Mouse (Mus musculus) liver, embryonic 15.5 days (tissue): ENCODE data around the gene Tapbp. TPM values are rescaled to one million over a fixed set of nuclear protein-coding genes. Genes with fewer than 3 reads are reported as not detected.
A peak's percentile ranks its signal among the peaks of the same experiment; 100 is the strongest.

Experiments used
- ATAC-seq: fragments of 200-750 bp; cut with Nextera tagmentation; 2 replicates; pipeline ENCODE4 v1.8.0; 2017; ENCODE audit warnings: moderate number of reproducible peaks, mild to moderate bottlenecking, moderate library complexity; ENCODE audit not compliant: insufficient read depth
- H3K27ac ChIP-seq: fragments of 300-500 bp; sonication (generic); replicated peaks from 2 replicates; pipeline ENCODE4 v1.5.1; 2015; ENCODE audit warnings: mild to moderate bottlenecking, inconsistent platforms
- H3K27me3 ChIP-seq: fragments of 300-500 bp; sonication (generic); 2 replicates; pipeline ENCODE4 v1.6.1; 2015; ENCODE audit warnings: mild to moderate bottlenecking, inconsistent platforms
- H3K36me3 ChIP-seq: fragments of 300-500 bp; sonication (generic); replicated peaks from 2 replicates; pipeline ENCODE4 v1.6.1; 2015; ENCODE audit warnings: moderate library complexity, mild to moderate bottlenecking, inconsistent platforms
- H3K4me1 ChIP-seq: fragments of 300-500 bp; sonication (generic); replicated peaks from 2 replicates; pipeline ENCODE4 v1.6.1; 2015; ENCODE audit warnings: inconsistent platforms
- H3K4me2 ChIP-seq: fragments of 300-500 bp; sonication (generic); 2 replicates; pipeline ENCODE4 v1.6.1; 2015; ENCODE audit warnings: moderate library complexity, mild to moderate bottlenecking, inconsistent platforms
- H3K4me3 ChIP-seq: fragments of 300-500 bp; sonication (generic); replicated peaks from 2 replicates; pipeline ENCODE4 v1.5.1; 2015; ENCODE audit warnings: mild to moderate bottlenecking, inconsistent platforms
- H3K9ac ChIP-seq: fragments of 300-500 bp; sonication (generic); 2 replicates; pipeline ENCODE4 v1.6.1; 2015; ENCODE audit warnings: moderate library complexity, mild to moderate bottlenecking, inconsistent platforms
- H3K9me3 ChIP-seq: fragments of 300-500 bp; sonication (generic); replicated peaks from 2 replicates; pipeline ENCODE4 v1.6.1; 2016; ENCODE audit warnings: inconsistent platforms
- WGBS: fragments of 180-500 bp; shearing (Covaris S2); methylation state at CpG from one replicate; pipeline ENCODE4 v1.1.7; 2015; ENCODE audit warnings: mixed read lengths; ENCODE audit not compliant: insufficient replicate concordance; 5-methylcytosine and 5-hydroxymethylcytosine counted together
- polyA plus RNA-seq: library from polyadenylated mRNA; unstranded; fragments of >200 nt; fragmentation: Nextera tagmentation; extraction: Ambion mirVana; gene quantifications from 2 replicates; pipeline ENCODE4 v1.2.1, GENCODE M21; 2015

The Tapbp gene
- polyA plus RNA-seq, 1 experiment from 2014 or later: 33.3 TPM

- ATAC-seq: no peak
- WGBS: 88% methylated on average over 11 of the region's 11 CpGs
- Histone ChIP-seq H3K4me2 (no peak overlapping the region), H3K4me1 (peaks cover 29% of the 10 kb centered on the region), H3K27ac (no peak overlapping the region), H3K9ac (no peak overlapping the region), H3K36me3 (peaks cover 67% of the 10 kb centered on the region), H3K4me3 (no peak overlapping the region), H3K27me3 (no peaks in the 10 kb centered on the region), H3K9me3 (no peaks in the 10 kb centered on the region)
Observed at GRCm38 (mm10) chr17:33958451-33958850, 42.8 kb downstream of the Tapbp start.

GRCm38 (mm10) chr17:33959135-33959534 lies 43.4 kb downstream of the Tapbp start:
- Histone ChIP-seq H3K4me1 (peaks cover 23% of the 10 kb centered on the region), H3K27ac (no peak overlapping the region), H3K4me2 (no peak overlapping the region), H3K36me3 (peaks cover 67% of the 10 kb centered on the region), H3K27me3 (no peaks in the 10 kb centered on the region), H3K9me3 (no peaks in the 10 kb centered on the region), H3K4me3 (no peak overlapping the region), H3K9ac (no peak overlapping the region)
- ATAC-seq: no peak
- WGBS: 85% methylated on average over 13 of the region's 13 CpGs

GRCm38 (mm10) chr17:33959948-33960347 lies 44.2 kb downstream of the Tapbp start:
- no peak overlapping the region for H3K9ac ChIP-seq
- no peak for ATAC-seq
- H3K27me3 ChIP-seq: no peaks in the 10 kb centered on the region

GRCm38 (mm10) chr17:33962876-33963275 lies 47.2 kb downstream of the Tapbp start:
- no peak overlapping the region for H3K27ac ChIP-seq
- ATAC-seq: no peak

More at GRCm38 (mm10) chr17:33959948-33960347, 44.2 kb downstream of the Tapbp start:
- Histone ChIP-seq H3K27ac (no peak overlapping the region), H3K4me3 (no peak overlapping the region), H3K4me2 (no peak overlapping the region), H3K9me3 (no peaks in the 10 kb centered on the region), H3K4me1 (peaks cover 16% of the 10 kb centered on the region), H3K36me3 (peaks cover 66% of the 10 kb centered on the region)
- 81% methylated on average over 15 of the region's 15 CpGs for WGBS

GRCm38 (mm10) chr17:33965082-33965845 lies 49.6 kb downstream of the Tapbp start:
- WGBS: 83% methylated on average over 17 of the region's 17 CpGs
- peaks cover 55% of the 10 kb centered on the region for H3K36me3 ChIP-seq

More at GRCm38 (mm10) chr17:33962876-33963275, 47.2 kb downstream of the Tapbp start:
- Histone ChIP-seq H3K27me3 (no peaks in the 10 kb centered on the region), H3K9me3 (no peaks in the 10 kb centered on the region), H3K36me3 (peaks cover 79% of the 10 kb centered on the region), H3K4me2 (no peak overlapping the region), H3K4me3 (no peak overlapping the region), H3K9ac (no peak overlapping the region), H3K4me1 (no peaks in the 10 kb centered on the region)
- WGBS: 75% methylated on average over 7 of the region's 7 CpGs

GRCm38 (mm10) chr17:33965846-33966550 lies 50.3 kb downstream of the Tapbp start:
- no peak overlapping the region for H3K4me3 ChIP-seq
- no peaks in the 10 kb centered on the region for H3K9me3 ChIP-seq
- no peak overlapping the region for H3K9ac ChIP-seq
- no peak for ATAC-seq
- H3K27me3 ChIP-seq: no peaks in the 10 kb centered on the region
- no peak overlapping the region for H3K27ac ChIP-seq
- no peak overlapping the region for H3K4me2 ChIP-seq
- H3K4me1 ChIP-seq: no peaks in the 10 kb centered on the region
- H3K36me3 ChIP-seq: peaks cover 47% of the 10 kb centered on the region
- WGBS: 81% methylated on average over 16 of the region's 16 CpGs

More at GRCm38 (mm10) chr17:33965082-33965845, 49.6 kb downstream of the Tapbp start:
- no peak overlapping the region for H3K27ac ChIP-seq
- ATAC-seq: no peak
- no peaks in the 10 kb centered on the region for H3K4me1 ChIP-seq
- no peak overlapping the region for H3K4me2 ChIP-seq
- H3K4me3 ChIP-seq: no peak overlapping the region
- no peaks in the 10 kb centered on the region for H3K9me3 ChIP-seq
- H3K27me3 ChIP-seq: no peaks in the 10 kb centered on the region
- no peak overlapping the region for H3K9ac ChIP-seq

- H3K4me2 ChIP-seq: no peak overlapping the region
Observed at GRCm38 (mm10) chr17:33968489-33968888, 52.8 kb downstream of the Tapbp start.

GRCm38 (mm10) chr17:33968927-33969326 lies 53.2 kb downstream of the Tapbp start:
- no peaks in the 10 kb centered on the region for H3K9me3 ChIP-seq
- H3K27me3 ChIP-seq: 0 out of 2 replicates have a peak, but pooled peaks cover 7% of the 10 kb centered on the region
- H3K9ac ChIP-seq: no peak overlapping the region
- no peak overlapping the region for H3K27ac ChIP-seq
- H3K4me1 ChIP-seq: peaks cover 5% of the 10 kb centered on the region; the same call in 1 of the 2 replicates
- H3K4me2 ChIP-seq: no peak overlapping the region
- H3K36me3 ChIP-seq: peaks cover 20% of the 10 kb centered on the region
- WGBS: 21% methylated on average over 5 of the region's 5 CpGs
- H3K4me3 ChIP-seq: no peak overlapping the region
- peak; percentile 28; the same call in 1 of the 2 replicates for ATAC-seq

More at GRCm38 (mm10) chr17:33968489-33968888, 52.8 kb downstream of the Tapbp start:
- Histone ChIP-seq H3K9me3 (no peaks in the 10 kb centered on the region), H3K9ac (no peak overlapping the region), H3K4me1 (peaks cover 1% of the 10 kb centered on the region; the same call in 1 of the 2 replicates), H3K27ac (no peak overlapping the region), H3K27me3 (0 out of 2 replicates have a peak, but pooled peaks cover 7% of the 10 kb centered on the region), H3K4me3 (no peak overlapping the region), H3K36me3 (peaks cover 24% of the 10 kb centered on the region)
- peak; percentile 69 for ATAC-seq
- WGBS: 0% methylated on average over 9 of the region's 9 CpGs

GRCm38 (mm10) chr17:33969394-33969793 lies 53.7 kb downstream of the Tapbp start:
- no peak overlapping the region for H3K4me3 ChIP-seq
- H3K9me3 ChIP-seq: no peaks in the 10 kb centered on the region
- peaks cover 18% of the 10 kb centered on the region for H3K36me3 ChIP-seq
- WGBS: 64% methylated on average over 4 of the region's 4 CpGs
- peaks cover 5% of the 10 kb centered on the region; the same call in 1 of the 2 replicates for H3K4me1 ChIP-seq
- H3K4me2 ChIP-seq: no peak overlapping the region
- 0 out of 2 replicates have a peak, but pooled peaks cover 7% of the 10 kb centered on the region for H3K27me3 ChIP-seq
- ATAC-seq: no peak
- H3K9ac ChIP-seq: no peak overlapping the region
- H3K27ac ChIP-seq: no peak overlapping the region

- ATAC-seq: no peak
- WGBS: 6% methylated on average over 1 of the region's 1 CpGs
- H3K36me3 ChIP-seq: no peaks in the 10 kb centered on the region
Observed at GRCm38 (mm10) chr17:33972691-33973090, 57.0 kb downstream of the Tapbp start.

GRCm38 (mm10) chr17:33973572-33973971 lies 57.9 kb downstream of the Tapbp start:
- Histone ChIP-seq H3K27me3 (peaks cover 34% of the 10 kb centered on the region), H3K4me3 (no peak overlapping the region), H3K36me3 (no peaks in the 10 kb centered on the region), H3K27ac (no peak overlapping the region), H3K9ac (no peak overlapping the region), H3K4me1 (peaks cover 16% of the 10 kb centered on the region), H3K9me3 (no peaks in the 10 kb centered on the region), H3K4me2 (no peak overlapping the region)
- ATAC-seq: no peak
- 39% methylated on average over 3 of the region's 3 CpGs for WGBS

More at GRCm38 (mm10) chr17:33972691-33973090, 57.0 kb downstream of the Tapbp start:
- peaks cover 25% of the 10 kb centered on the region for H3K27me3 ChIP-seq
- no peak overlapping the region for H3K4me2 ChIP-seq
- no peak overlapping the region for H3K9ac ChIP-seq
- H3K27ac ChIP-seq: no peak overlapping the region
- peaks cover 7% of the 10 kb centered on the region for H3K4me1 ChIP-seq
- no peak overlapping the region for H3K4me3 ChIP-seq
- no peaks in the 10 kb centered on the region for H3K9me3 ChIP-seq
